Mouse (Mus musculus) 3134 (cell line): Measurements from ENCODE around the gene Mcm3.
"Not testable (repeated sequence)": the region's sequence is repeated elsewhere in the genome, so short reads cannot be mapped to it uniquely, and the experiment has no call there.

Experiments used
- DNase-seq: peaks from one replicate; pipeline ENCODE4 v3.0.0-alpha.2; 2011; ENCODE audit warnings: low spot score; ENCODE audit not compliant: insufficient read length; ENCODE audit errors: extremely low read depth

The Mcm3 gene

GRCm38 (mm10) chr1:20804526-20804925 is 15.6 kb downstream of the Mcm3 start:
- no peak for DNase-seq

GRCm38 (mm10) chr1:20801682-20802390 is 18.3 kb downstream of the Mcm3 start:
- no peak for DNase-seq

GRCm38 (mm10) chr1:20801275-20801674 is 18.8 kb downstream of the Mcm3 start:
- DNase-seq, result no peak

GRCm38 (mm10) chr1:20795178-20795577 is 24.9 kb downstream of the Mcm3 start:
- no peak for DNase-seq

GRCm38 (mm10) chr1:20794760-20795159 is 25.4 kb downstream of the Mcm3 start:
- no peak for DNase-seq

- no peak for DNase-seq
These were observed 28.7 kb downstream of the Mcm3 start for GRCm38 (mm10) chr1:20791414-20791813.

- DNase-seq, result not testable (repeated sequence)
These were observed 29.6 kb downstream of the Mcm3 start, which contains the start of gene Il17f for GRCm38 (mm10) chr1:20790517-20790916. Gene Il17f (minus strand): TSS chr1:20790617.

GRCm38 (mm10) chr1:20788419-20788818 is 31.7 kb downstream of the Mcm3 start:
- no peak for DNase-seq

GRCm38 (mm10) chr1:20787046-20787445 is 33.1 kb downstream of the Mcm3 start:
- DNase-seq, result no peak

GRCm38 (mm10) chr1:20778366-20778765 is 41.7 kb downstream of the Mcm3 start:
- DNase-seq, result no peak

GRCm38 (mm10) chr1:20774026-20774730 is 45.9 kb downstream of the Mcm3 start:
- DNase-seq, result not testable (repeated sequence)

GRCm38 (mm10) chr1:20766526-20766925 is 53.6 kb downstream of the Mcm3 start:
- DNase-seq, result no peak

- DNase-seq, result no peak
These were observed 58.7 kb downstream of the Mcm3 start for GRCm38 (mm10) chr1:20761411-20761810.

GRCm38 (mm10) chr1:20760331-20760730 is 59.8 kb downstream of the Mcm3 start:
- no peak for DNase-seq

- DNase-seq, result no peak
These were observed 60.3 kb downstream of the Mcm3 start for GRCm38 (mm10) chr1:20759799-20760198.

- DNase-seq, result no peak
These were observed 62.5 kb downstream of the Mcm3 start for GRCm38 (mm10) chr1:20757586-20757985.

GRCm38 (mm10) chr1:20754439-20754838 is 65.7 kb downstream of the Mcm3 start:
- DNase-seq, result no peak
